In the genomic region with DNA sequence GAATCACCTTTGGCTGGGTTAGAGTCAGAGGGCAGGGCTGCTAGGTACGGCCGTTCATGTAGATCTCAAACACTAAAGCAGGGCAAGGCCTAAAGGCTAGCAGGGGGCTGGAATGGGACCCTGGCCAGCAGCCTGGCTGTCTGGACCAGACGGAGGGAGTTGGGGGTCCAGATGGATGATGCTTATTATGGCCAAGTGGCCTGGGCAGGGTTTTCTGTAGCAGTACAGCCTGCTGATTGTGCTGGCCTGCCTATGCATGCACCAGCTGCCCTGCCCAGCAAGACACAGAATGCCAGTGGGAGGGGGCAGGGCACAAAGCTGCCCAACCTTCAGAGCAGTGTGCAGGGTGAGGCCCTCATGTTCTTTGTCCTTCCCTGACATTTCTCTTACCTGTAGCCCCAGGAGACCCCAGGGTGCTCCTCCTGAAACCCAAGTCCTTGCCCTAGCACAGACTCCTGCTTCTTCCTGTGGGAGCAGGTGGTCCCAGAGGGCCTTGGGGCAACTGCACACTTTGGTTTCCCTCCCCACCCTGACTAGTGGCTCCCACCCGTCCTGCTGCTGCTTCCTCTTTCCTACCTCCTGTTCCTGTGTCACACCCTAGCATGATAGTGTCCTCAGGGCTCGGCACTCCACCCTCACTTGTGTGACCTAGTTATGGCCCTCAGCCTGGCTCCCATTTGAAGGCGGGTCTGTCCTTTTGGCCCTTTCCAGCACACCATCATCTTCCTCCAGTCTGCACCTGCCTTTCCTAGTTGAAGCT, we compare ENCODE assay signal across 9 mouse cellular contexts. TPM values are rescaled to one million over a fixed set of nuclear protein-coding genes. Genes with fewer than 3 reads are reported as not detected.
DNase-seq lines count a peak whose midpoint lies in the region; ATAC-seq lines count a peak whose summit lies in the region.
"Had no signal": no experiment of that assay in that cellular context is flagged by ENCODE, and none has a peak within 500 bp of the region (broad histone marks: within the 10 kb centered on the region; RNA-seq: fewer than 3 reads in every experiment).

No protein-coding gene starts in this region.

- H3K27me3 ChIP-seq in heart, embryonic 13.5 days (replicated peaks) = peaks cover 19% of the 10 kb centered on the region
- peaks cover 13% of the 10 kb centered on the region for H3K27me3 ChIP-seq in neural tube, embryonic 13.5 days

- peak overlapping the region; percentile 16 for H3K4me2 ChIP-seq in heart, embryonic 13.5 days
- H3K4me2 ChIP-seq in neural tube, embryonic 13.5 days = peak overlapping the region; percentile 94
- H3K4me2 ChIP-seq: lung, embryonic 14.5 days had no signal

- no peak for ATAC-seq in heart, embryonic 13.5 days (ENCODE audit: extremely low read depth, insufficient number of reproducible peaks, low FRiP score, low TSS enrichment)
- no peak for ATAC-seq in neural tube, embryonic 13.5 days (ENCODE audit: low read depth)

- peak; percentile 81 for DNase-seq in layer of hippocampus, adult 9-11 months
- no peak for DNase-seq in layer of hippocampus, postnatal 36 days
- DNase-seq in cerebellum, adult 18-20 months = peak; percentile 95
- peak; percentile 66 to 68 for DNase-seq in kidney, postnatal 36 days
- no peak for DNase-seq in frontal cortex, adult 2 months (ENCODE audit: extremely low spot score in 1 of 2, low spot score in 1 of 2)
- DNase-seq in right cerebral cortex, adult 18-20 months = no peak
- DNase-seq: lung, embryonic 14.5 days had no signal

- H3K27ac ChIP-seq in heart, embryonic 13.5 days (replicated peaks) = no peak overlapping the region
- peak overlapping the region; percentile 83 for H3K27ac ChIP-seq in neural tube, embryonic 13.5 days (replicated peaks)

- H3K4me1 ChIP-seq in heart, embryonic 13.5 days = peaks cover 59% of the 10 kb centered on the region
- peaks cover 69% of the 10 kb centered on the region for H3K4me1 ChIP-seq in neural tube, embryonic 13.5 days (replicated peaks)

- H3K9ac ChIP-seq in heart, embryonic 13.5 days = peak overlapping the region; percentile 44
- peak overlapping the region; percentile 69 for H3K9ac ChIP-seq in neural tube, embryonic 13.5 days
- H3K9ac ChIP-seq: lung, embryonic 14.5 days had no signal

- H3K36me3 ChIP-seq in heart, embryonic 13.5 days = peaks cover 31% of the 10 kb centered on the region
- peaks cover 31% of the 10 kb centered on the region for H3K36me3 ChIP-seq in neural tube, embryonic 13.5 days

- WGBS in heart, embryonic 13.5 days = 60% methylated on average over 6 of the region's 6 CpGs
- 58% methylated on average over 6 of the region's 6 CpGs for WGBS in neural tube, embryonic 13.5 days

- H3K9me3 ChIP-seq in heart, embryonic 13.5 days = no peaks in the 10 kb centered on the region
- H3K9me3 ChIP-seq in neural tube, embryonic 13.5 days = no peaks in the 10 kb centered on the region

- H3K4me3 ChIP-seq in heart, embryonic 13.5 days = peak overlapping the region; percentile 4; the same call in 1 of the 2 replicates
- H3K4me3 ChIP-seq in neural tube, embryonic 13.5 days = peak overlapping the region; percentile 81

RNA-seq across cellular contexts. Expression of a gene that starts 3.7 kb away (rescaled TPM):
- total RNA-seq in layer of hippocampus, postnatal 36 days (2021) = 10 to 100 TPM; 19.4 to 23.1 TPM
- polyA plus RNA-seq in heart, embryonic 13.5 days (2015; fragmentation: Nextera tagmentation; extraction: Ambion mirVana) = 3.5 and 4.3 TPM in 2 replicates
- polyA plus RNA-seq in neural tube, embryonic 13.5 days (2015; fragmentation: Nextera tagmentation; extraction: Ambion mirVana) = 13.3 and 14.6 TPM in 2 replicates
- 13.5 and 18.9 TPM in 2 replicates for polyA plus RNA-seq in frontal cortex, adult 2 months (2012; rRNA removed)

RNA-seq across cellular contexts. Expression of a gene that starts 6.2 kb away (rescaled TPM):
- total RNA-seq in layer of hippocampus, postnatal 36 days (2021) = 10 to 100 TPM; 65.0 to 69.4 TPM
- 144 and 158 TPM in 2 replicates for polyA plus RNA-seq in heart, embryonic 13.5 days (2015; fragmentation: Nextera tagmentation; extraction: Ambion mirVana)
- 187 and 206 TPM in 2 replicates for polyA plus RNA-seq in neural tube, embryonic 13.5 days (2015; fragmentation: Nextera tagmentation; extraction: Ambion mirVana)
- 75.4 and 86.0 TPM in 2 replicates for polyA plus RNA-seq in frontal cortex, adult 2 months (2012; rRNA removed)

RNA-seq across cellular contexts. Expression of a gene that starts 6.2 kb away (rescaled TPM):
- 10 to 100 TPM; 83.0 to 83.3 TPM for total RNA-seq in layer of hippocampus, postnatal 36 days (2021)
- polyA plus RNA-seq in heart, embryonic 13.5 days (2015; fragmentation: Nextera tagmentation; extraction: Ambion mirVana) = 77.3 and 82.5 TPM in 2 replicates
- polyA plus RNA-seq in neural tube, embryonic 13.5 days (2015; fragmentation: Nextera tagmentation; extraction: Ambion mirVana) = 128 and 131 TPM in 2 replicates
- 69.9 and 79.0 TPM in 2 replicates for polyA plus RNA-seq in frontal cortex, adult 2 months (2012; rRNA removed)

RNA-seq across cellular contexts. Expression of a gene that starts 10.8 kb away (rescaled TPM):
- total RNA-seq in layer of hippocampus, postnatal 36 days (2021) = 10 to 100 TPM; 35.5 to 40.4 TPM
- polyA plus RNA-seq in heart, embryonic 13.5 days (2015; fragmentation: Nextera tagmentation; extraction: Ambion mirVana) = 15.5 and 15.9 TPM in 2 replicates
- 18.8 and 21.5 TPM in 2 replicates for polyA plus RNA-seq in neural tube, embryonic 13.5 days (2015; fragmentation: Nextera tagmentation; extraction: Ambion mirVana)
- 29.8 and 31.1 TPM in 2 replicates for polyA plus RNA-seq in frontal cortex, adult 2 months (2012; rRNA removed)

RNA-seq across cellular contexts. Expression of a gene that starts 19.4 kb away (rescaled TPM):
- 1 to 10 TPM; 2.2 to 4.4 TPM for total RNA-seq in layer of hippocampus, postnatal 36 days (2021)
- polyA plus RNA-seq in heart, embryonic 13.5 days (2015; fragmentation: Nextera tagmentation; extraction: Ambion mirVana) = 2.1 and 2.9 TPM in 2 replicates
- 5.3 and 5.4 TPM in 2 replicates for polyA plus RNA-seq in neural tube, embryonic 13.5 days (2015; fragmentation: Nextera tagmentation; extraction: Ambion mirVana)
- 15.8 and 16.4 TPM in 2 replicates for polyA plus RNA-seq in frontal cortex, adult 2 months (2012; rRNA removed)

Comparison
In these comparisons a context has a peak if more than half of its experiments do, and no peak if none do; other contexts are left out.
1. DNase-seq: peak in layer of hippocampus, adult 9-11 months (single experiment), cerebellum, adult 18-20 months (2 of 2) and kidney, postnatal 36 days (2 of 2); none in layer of hippocampus, postnatal 36 days (0 of 2), frontal cortex, adult 2 months (0 of 2) and right cerebral cortex, adult 18-20 months (single experiment).